In genomic region chr2:65342057-65342456, GRCm38 (mm10) we compare ENCODE assay signal across 9 mouse cellular contexts. TPM values are rescaled to one million over a fixed set of nuclear protein-coding genes. Genes with fewer than 3 reads are reported as not detected.
DNase-seq lines count a peak whose midpoint lies in the region; ATAC-seq lines count a peak whose summit lies in the region.
"Had no signal": no experiment of that assay in that cellular context is flagged by ENCODE, and none has a peak within 500 bp of the region (broad histone marks: within the 10 kb centered on the region; RNA-seq: fewer than 3 reads in every experiment).

No protein-coding gene starts in this region.

- H3K27me3 ChIP-seq in kidney, embryonic 14.5 days (ENCODE audit: control insufficient read depth, insufficient read depth, low read length) = no peaks in the 10 kb centered on the region
- H3K27me3 ChIP-seq: hindbrain, embryonic 15.5 days had no signal

- no peaks in the 10 kb centered on the region for H3K4me1 ChIP-seq in kidney, embryonic 14.5 days (ENCODE audit: control insufficient read depth, insufficient read depth, low read length)
- H3K4me1 ChIP-seq in brown adipose tissue, adult 24 weeks (ENCODE audit: control insufficient read depth, insufficient read depth, insufficient read length, low read length) = no peaks in the 10 kb centered on the region

- no peak for DNase-seq in kidney, postnatal 10 days
- DNase-seq in liver = peak; percentile 55
- DNase-seq in spleen, postnatal 10 days (ENCODE audit: low spot score in 2 of 2) = peak; percentile 7 to 50
- DNase-seq in cerebellum, adult 18-20 months = no peak
- no peak for DNase-seq in kidney, adult 9 months
- no peak for DNase-seq in cerebellum, adult 11-12 months

- H3K4me3 ChIP-seq in kidney, embryonic 14.5 days (ENCODE audit: low read length) = no peak overlapping the region
- no peak overlapping the region for H3K4me3 ChIP-seq in brown adipose tissue, adult 24 weeks (ENCODE audit: insufficient read depth, low read depth, low read length)
- H3K4me3 ChIP-seq: hindbrain, embryonic 15.5 days had no signal

- 57% methylated on average over 10 of the region's 10 CpGs for WGBS in kidney, embryonic 14.5 days

- ATAC-seq in kidney, embryonic 14.5 days (ENCODE audit: low FRiP score, low TSS enrichment) = peak; percentile 57; the same call in 1 of the 2 replicates

- H3K27ac ChIP-seq in kidney, embryonic 14.5 days (ENCODE audit: low read depth, low read length) = no peak overlapping the region
- H3K27ac ChIP-seq in brown adipose tissue, adult 24 weeks (replicated peaks; ENCODE audit: low read depth, low read length) = 0 out of 2 replicates have a peak overlapping the region, but pooled peaks have one; percentile 44
- H3K27ac ChIP-seq: hindbrain, embryonic 15.5 days had no signal

- no peaks in the 10 kb centered on the region for H3K36me3 ChIP-seq in kidney, embryonic 14.5 days (ENCODE audit: control insufficient read depth, insufficient read depth, low read length)
- H3K36me3 ChIP-seq: hindbrain, embryonic 15.5 days had no signal

- H3K4me2 ChIP-seq in kidney, embryonic 14.5 days (replicated peaks; ENCODE audit: low read depth, low read length) = no peak overlapping the region
- H3K4me2 ChIP-seq: hindbrain, embryonic 15.5 days had no signal

- no peak overlapping the region for H3K9ac ChIP-seq in kidney, embryonic 14.5 days (ENCODE audit: low read depth, low read length)
- H3K9ac ChIP-seq: hindbrain, embryonic 15.5 days had no signal

- H3K9me3 ChIP-seq in kidney, embryonic 14.5 days (ENCODE audit: control insufficient read depth, low read length) = no peaks in the 10 kb centered on the region
- H3K9me3 ChIP-seq: hindbrain, embryonic 15.5 days had no signal

RNA-seq across cellular contexts. Expression of gene Slc38a11, which starts 21.8 kb away (rescaled TPM):
- 0.17 and 0.73 TPM in 2 replicates for polyA plus RNA-seq in kidney, embryonic 14.5 days (2014; fragmentation: Nextera tagmentation; extraction: Ambion mirVana)
- not detected in 2 replicates for polyA plus RNA-seq in brown adipose tissue, adult 24 weeks (2012; ENCODE audit: insufficient read depth, insufficient read length, missing spikeins)

Comparison
In these comparisons a context has a peak if more than half of its experiments do, and no peak if none do; other contexts are left out.
1. DNase-seq: peak in liver (single experiment) and spleen, postnatal 10 days (2 of 2); none in kidney, postnatal 10 days (single experiment), cerebellum, adult 18-20 months (0 of 2), kidney, adult 9 months (single experiment) and cerebellum, adult 11-12 months (single experiment).